Mouse (Mus musculus) cerebellum, postnatal 25 days (tissue): ENCODE data around the gene Rad51ap1.

ENCODE experiments used
- DNase-seq, 2 experiments: peaks; one replicate each; pipeline ENCODE4 v3.0.0; 2021; ENCODE audit warnings: mixed read lengths in 2 of 2

The Rad51ap1 gene

GRCm38 (mm10) chr6:126939487-126940171 is at the start of gene Rad51ap1, which contains the start of gene D6Wsu163e:
TSS of gene Rad51ap1 (minus strand) at chr6:126939587.
TSS of gene D6Wsu163e (plus strand) at chr6:126939962.
- peak; percentile 97 to 98 for DNase-seq

- no peak for DNase-seq
Observed at GRCm38 (mm10) chr6:126981539-126982234, 42.3 kb upstream of the Rad51ap1 start.

GRCm38 (mm10) chr6:126966241-126967026 is 27.0 kb upstream of the Rad51ap1 start:
- DNase-seq: no peak

- DNase-seq: no peak
Observed at GRCm38 (mm10) chr6:126963426-126963825, 24.0 kb upstream of the Rad51ap1 start.

GRCm38 (mm10) chr6:126962709-126963108 is 23.3 kb upstream of the Rad51ap1 start:
- no peak for DNase-seq

- DNase-seq: no peak
Observed at GRCm38 (mm10) chr6:126961371-126962018, 22.1 kb upstream of the Rad51ap1 start.

- peak; percentile 74 to 87 for DNase-seq
Observed at GRCm38 (mm10) chr6:126955734-126956133, 16.3 kb upstream of the Rad51ap1 start.

GRCm38 (mm10) chr6:126948336-126948735 is 8.9 kb upstream of the Rad51ap1 start:
- no peak for DNase-seq

- peak in 1 of 2 experiments; percentile 30 for DNase-seq
Observed at GRCm38 (mm10) chr6:126940451-126940850, 1.1 kb upstream of the Rad51ap1 start.

GRCm38 (mm10) chr6:126938853-126939486 is 417 bp downstream of the Rad51ap1 start:
- no peak for DNase-seq

- no peak for DNase-seq
Observed at GRCm38 (mm10) chr6:126938047-126938446, 1.3 kb downstream of the Rad51ap1 start.

GRCm38 (mm10) chr6:126932896-126933295 is 6.5 kb downstream of the Rad51ap1 start:
- no peak for DNase-seq

GRCm38 (mm10) chr6:126921111-126921881 is 18.1 kb downstream of the Rad51ap1 start, which contains the start of gene Dyrk4:
TSS of gene Dyrk4 (minus strand) at chr6:126921839.
- DNase-seq: no peak

- DNase-seq: no peak
Observed at GRCm38 (mm10) chr6:126914928-126915327, 24.5 kb downstream of the Rad51ap1 start.

GRCm38 (mm10) chr6:126910727-126911126 is 28.7 kb downstream of the Rad51ap1 start:
- no peak for DNase-seq

- no peak for DNase-seq
Observed at GRCm38 (mm10) chr6:126907876-126908275, 31.5 kb downstream of the Rad51ap1 start.

- DNase-seq: no peak
Observed at GRCm38 (mm10) chr6:126907378-126907777, 32.0 kb downstream of the Rad51ap1 start.

GRCm38 (mm10) chr6:126877118-126877517 is 62.3 kb downstream of the Rad51ap1 start:
- DNase-seq: no peak
